Mouse (Mus musculus): ENCODE results near the gene Kif26b.
A peak's percentile ranks its signal among the peaks of the same experiment; 100 is the strongest.

Kif26b gene

DNA sequence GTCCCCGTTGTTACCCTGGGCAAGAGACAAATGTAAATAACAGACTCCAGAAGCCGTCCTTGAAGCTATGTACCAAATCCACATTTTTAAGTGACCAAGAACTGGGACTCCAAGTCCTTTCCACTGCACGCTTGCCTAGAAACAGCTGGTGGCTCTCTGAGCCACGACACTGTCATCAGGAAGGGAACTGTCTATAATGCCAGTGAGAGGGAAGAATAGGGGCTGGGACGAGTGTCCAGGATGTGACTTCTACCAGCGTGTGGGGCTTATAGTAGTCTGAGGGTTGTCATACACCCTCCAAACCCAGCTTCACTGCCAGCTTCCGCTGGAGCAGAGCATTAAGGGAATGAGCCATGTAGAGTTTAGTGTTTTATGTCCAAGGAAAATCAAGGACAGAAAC, 138.9 kb downstream of the Kif26b start:
- DNase-seq: no peak

DNA sequence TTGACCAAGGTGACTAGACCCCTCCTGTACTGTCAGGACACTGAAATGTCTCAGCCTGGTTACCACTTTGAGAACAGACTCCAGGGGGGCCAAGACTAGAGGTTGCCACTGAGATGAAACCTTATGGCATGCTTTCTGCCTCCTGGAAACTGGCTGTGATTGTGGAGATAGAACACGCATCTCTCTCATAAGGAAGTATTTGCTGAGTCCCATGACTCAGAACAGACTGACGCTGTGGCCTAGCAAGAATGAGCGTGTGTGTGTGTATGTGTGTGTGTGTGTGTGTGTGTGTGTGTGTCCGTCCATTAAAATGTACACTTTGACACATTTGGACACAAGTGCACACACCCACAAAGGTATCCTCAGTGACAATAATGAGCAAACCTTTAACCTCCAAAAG, 140.0 kb downstream of the Kif26b start:
- no peak for DNase-seq

DNA sequence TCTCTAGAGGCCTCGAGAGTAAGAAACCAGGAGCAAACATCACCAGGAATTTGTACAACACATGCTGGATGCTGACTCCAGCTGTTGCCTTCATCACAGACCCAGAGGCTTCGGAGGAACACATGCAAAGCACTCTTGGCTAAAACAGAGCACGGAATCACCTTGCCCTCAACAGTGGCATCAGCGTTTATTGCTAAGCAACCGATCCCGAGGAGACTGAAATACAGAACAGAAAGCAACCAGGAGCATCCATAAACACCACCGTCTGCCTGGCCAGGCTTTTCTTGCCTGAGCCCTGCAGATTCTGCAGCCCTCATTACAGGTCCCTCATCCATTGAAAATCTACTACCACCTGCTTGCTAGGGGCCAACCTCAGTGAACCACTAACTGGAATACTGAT, 144.1 kb downstream of the Kif26b start:
- DNase-seq: no peak

DNA sequence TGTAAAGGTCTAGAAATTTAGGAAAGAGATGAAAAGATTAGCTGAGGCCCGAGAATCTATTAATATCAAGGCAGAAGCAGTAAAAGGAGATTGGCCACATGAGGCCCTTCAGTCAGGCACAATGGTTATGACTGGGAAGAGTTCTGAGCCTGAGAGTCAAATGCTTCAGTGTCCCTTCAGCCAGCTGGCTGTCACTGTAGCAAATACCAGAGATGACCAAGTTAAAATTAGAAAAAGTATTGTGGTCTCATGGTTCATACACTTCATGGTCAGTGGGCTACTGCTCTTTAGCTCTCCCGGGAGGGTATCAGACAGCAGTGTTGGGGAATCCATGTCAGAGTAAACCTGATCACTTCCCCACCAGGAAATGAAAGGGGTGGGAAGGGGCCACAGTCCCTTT, 144.6 kb downstream of the Kif26b start:
- no peak for DNase-seq

DNA sequence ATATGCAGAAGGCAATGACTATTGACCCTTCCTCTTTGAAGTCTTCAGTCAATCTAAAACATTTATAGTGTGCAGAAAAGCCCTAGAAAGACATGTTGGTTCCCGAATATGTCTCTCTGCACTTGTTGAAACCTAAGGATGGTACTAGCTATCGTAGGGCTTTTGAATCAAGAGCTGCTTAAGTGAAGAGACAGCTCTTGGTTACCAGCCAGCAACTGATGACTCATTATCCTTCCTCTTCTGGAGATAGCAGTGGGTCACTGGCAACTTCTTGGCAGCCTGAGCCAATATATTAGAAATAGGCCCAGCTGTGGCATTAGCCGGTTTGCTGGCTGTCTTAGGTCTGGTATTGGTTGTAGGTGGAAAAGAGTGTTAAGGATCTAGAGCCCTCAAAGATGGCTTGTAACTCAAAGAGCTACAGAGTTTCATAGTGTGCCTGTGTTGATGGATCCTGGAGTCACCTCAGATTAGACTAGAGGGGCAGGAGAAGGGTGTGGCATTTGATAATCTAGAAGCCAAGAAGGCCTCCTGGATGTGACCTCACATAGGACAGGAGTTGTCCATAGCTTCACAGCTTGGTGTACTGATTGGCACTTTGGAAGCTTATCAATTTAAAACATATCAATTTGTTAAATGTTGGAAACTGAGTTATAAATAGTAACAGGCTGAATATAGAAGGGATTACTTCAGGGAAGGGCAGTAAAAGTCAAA, 146.8 kb downstream of the Kif26b start:
- DNase-seq: no peak

DNA sequence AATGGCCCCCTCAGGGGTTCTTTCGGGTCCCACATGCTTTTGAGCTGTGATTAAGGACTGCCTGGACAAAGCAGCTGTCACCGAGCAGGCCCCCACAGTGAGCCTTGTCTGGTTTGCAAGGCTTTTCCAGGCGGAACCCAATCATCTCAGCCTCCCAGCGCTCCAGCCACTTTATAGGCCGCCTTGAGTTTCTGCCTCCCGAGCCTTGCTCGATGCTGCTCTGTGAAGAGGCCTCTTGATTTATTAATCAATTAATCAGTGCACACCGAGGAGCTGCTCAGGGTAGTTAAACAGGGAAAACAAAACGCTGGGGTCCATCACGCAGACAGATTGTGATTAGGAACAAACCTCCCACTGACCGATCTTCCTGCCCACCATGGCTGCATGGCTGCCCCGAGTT, 148.2 kb downstream of the Kif26b start:
- no peak for DNase-seq

DNA sequence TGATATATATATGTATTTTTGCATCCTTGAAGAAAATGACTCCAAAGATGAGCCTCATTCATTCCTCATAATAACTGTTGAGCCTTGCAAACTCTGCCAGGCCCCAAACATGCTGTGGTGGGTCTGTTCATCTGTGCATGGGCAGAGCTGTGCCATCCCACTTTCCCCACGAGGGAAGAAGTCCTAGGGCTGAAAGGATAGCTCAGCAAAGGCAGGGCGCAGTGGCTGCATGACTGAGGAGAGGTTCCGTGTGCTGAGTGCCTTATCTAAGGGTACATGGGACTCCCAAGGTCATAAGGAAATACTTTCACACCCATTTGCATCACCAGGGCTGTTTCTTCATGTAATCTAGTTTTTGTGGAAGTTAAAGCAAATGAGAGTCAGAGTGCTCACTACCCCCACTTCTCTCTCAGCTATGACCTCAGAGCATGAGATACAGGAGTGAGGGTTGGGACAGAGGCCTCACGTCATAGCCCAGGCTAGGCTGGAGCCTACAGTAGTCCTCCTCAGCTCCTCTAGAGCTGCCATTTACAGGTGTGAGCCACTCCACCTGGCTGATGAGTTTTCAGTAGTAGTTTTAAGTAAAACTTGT, 148.8 kb downstream of the Kif26b start:
- no peak for DNase-seq

DNA sequence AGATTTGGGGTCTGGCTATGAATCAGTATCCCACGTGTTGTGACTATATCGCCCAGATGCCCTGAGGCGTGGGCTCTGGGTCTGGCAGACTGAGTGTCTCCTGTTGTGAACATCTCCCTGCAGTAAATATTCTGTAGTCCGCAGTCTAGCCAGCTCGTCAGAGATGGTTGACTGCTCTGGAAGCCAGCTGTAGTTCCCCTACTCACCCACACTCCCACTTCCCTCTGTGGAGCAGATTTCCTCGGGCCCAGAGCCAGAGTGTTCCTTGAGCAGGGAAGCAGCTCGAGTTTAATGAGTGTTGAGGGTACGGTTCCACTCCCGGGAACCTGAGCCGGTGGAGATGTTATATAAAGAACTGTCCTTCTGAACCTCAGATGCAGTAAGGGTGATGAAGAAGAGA, 154.7 kb downstream of the Kif26b start:
- DNase-seq: peak; percentile 53

DNA sequence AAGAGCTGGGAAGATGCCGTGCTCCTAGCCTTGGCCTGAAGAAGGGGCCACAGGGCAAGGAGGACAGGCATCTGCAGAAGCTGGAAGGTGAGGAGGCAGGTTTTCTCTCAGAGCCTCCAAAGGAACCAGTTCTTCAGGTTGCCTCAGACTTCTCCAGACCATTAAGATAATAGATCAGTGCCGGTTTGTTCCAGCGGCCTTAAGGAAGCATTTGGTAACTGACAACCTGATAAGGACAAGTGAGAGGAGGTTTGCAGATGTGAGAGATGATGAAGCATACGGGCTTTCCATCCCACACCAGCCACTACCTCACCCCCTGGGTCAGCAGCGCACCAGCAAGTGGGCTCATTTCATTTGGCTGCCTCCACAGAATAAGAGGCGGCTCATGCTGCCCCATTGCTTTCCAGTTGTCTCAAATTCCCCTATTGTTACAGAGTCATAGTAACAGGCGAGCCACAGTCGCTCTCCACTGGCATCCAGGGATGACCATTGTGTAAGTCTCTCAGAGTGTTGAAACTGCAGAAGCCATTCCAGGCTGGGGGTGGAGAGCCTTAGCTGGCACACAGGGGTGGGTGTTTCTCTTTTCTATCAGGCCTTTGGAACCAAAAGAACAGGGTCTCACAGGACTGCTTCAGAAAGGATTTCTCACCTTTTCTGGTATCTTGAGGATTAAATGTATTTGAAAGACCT, 156.2 kb downstream of the Kif26b start:
- DNase-seq: no peak

DNA sequence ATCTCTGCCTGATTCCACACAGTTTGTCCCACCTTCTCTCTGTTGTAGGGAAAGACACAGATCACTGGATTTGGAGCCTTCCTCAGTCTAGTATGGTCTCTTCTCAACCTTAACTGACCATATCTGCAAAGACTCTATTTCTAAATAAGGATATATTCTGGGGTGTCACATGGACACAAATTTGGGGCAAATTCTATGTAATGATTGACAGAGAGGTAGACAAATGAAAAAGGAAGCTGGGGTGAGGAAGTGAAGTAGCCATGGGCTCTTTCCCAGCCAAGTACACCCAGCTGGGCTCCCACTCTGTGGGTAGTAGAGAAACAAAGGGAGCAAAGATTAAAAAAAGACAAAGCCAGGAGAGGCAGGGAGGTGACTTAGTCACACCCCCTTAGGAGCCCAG, 158.0 kb downstream of the Kif26b start:
- DNase-seq: no peak

DNA sequence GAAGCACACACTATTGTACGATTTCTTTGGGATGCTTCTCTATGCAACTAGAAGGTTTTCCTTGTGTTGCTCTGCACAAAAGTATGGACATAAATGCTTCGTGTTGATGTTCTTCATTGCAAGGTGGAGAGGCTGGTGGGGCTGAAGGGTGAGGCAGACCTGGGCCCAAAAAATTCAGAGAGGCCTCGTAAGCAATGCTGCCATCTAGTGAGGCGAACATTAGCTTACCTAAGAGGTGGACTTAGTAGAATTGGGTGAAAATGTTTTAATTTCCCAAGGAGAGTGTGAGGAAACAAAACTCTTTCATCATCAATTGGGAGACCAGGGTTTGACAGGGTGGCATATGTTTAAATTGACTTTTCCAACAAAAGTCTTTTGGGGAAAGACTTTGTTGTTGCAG, 160.6 kb downstream of the Kif26b start:
- DNase-seq: no peak

DNA sequence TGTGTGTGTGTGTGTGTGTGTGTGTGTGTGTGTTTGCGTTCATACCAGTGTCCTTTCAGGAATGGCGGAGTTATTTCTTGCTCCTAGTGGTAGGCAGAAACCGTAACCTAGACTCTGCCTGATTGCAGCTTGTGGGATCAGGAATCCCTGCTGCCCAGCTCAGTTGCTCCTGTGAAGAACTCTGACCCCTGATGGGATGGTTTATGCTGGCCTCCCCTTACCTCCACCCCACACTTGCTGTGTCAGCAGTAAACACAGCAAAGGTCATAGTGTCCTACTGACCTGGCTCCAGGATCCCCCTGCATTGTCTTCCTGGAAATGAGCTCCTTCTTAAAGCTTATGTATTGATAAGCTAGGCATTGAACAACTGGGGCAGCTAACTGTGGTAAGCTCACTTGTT, 162.8 kb downstream of the Kif26b start:
- DNase-seq: no peak

DNA sequence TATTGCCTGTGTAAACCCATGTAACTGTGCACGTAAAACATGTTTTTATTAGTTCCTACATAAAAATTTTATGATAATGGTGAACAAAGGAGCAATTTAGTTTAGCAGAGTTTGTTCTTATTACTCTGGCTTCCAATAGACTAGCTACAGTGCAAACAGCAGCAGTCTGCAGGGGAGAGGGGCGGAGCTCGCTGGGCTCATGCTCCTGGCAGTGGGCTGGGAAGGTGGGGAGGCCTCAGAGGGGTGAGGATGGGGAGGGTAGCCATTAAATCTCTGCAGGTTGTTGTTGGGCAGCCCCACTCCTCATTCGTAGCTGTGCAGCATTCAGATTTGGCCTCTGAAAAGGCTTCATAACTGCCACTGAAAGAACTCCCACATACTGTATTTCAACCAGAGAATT, 171.2 kb downstream of the Kif26b start:
- no peak for DNase-seq

DNA sequence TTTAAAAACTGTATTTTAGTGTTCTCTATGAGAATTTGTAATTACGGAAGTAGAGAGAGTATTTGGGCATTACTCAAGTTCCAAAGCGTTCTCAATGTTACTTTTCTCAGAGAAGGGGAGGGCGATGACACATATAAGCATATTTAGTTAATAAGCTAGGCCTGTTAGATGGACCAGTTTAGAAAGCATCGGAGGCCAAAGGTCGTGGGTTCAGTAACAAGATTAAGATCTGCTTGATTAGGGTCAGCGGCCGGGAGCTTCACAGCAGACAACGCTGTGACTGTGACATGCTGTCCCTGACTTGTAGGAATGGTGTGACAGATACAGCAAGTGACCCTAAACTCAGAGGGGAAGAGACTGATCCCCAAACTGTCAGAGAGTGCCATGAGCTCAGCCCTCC, 174.6 kb downstream of the Kif26b start:
- DNase-seq: no peak

DNA sequence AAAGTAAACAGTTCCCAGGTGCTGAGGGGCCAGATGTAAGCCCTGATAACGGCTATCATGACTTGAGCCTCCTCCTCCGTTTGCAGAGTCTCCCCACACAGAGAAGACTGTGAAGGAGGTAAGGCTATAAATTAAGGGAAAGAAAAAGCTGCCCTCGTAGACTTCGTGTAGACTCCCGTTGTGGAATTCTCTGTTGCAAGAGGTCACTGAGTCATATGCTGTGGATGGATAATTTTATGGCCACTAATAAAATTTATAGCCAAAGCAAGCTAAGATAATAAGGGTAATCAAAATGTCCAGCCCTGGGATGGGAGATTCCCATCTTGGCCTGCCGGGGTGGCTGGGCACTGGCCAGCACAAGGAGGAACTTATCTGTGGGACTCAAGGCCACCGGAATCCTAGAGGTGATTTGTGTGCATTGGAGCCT, 179.0 kb downstream of the Kif26b start:
- no peak for DNase-seq

DNA sequence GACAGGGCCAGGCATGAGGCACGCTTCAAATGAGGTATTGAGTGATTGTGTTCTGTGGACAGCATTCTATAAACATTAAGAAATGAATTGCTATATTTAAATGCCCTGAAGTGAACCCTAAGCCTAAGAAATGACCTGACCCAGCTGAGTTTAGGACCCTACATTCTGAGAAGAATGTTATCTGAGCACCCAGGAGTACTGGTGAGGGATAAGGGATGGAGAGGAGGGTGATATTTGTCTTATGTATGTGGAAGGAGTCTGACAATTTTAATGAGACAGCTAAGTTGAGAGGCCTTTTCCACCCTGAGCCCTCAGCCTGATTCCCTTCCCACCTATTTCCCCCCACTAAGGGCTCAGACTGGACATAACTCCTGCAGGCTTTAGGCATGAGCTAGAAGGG, 179.4 kb downstream of the Kif26b start:
- no peak for DNase-seq

DNA sequence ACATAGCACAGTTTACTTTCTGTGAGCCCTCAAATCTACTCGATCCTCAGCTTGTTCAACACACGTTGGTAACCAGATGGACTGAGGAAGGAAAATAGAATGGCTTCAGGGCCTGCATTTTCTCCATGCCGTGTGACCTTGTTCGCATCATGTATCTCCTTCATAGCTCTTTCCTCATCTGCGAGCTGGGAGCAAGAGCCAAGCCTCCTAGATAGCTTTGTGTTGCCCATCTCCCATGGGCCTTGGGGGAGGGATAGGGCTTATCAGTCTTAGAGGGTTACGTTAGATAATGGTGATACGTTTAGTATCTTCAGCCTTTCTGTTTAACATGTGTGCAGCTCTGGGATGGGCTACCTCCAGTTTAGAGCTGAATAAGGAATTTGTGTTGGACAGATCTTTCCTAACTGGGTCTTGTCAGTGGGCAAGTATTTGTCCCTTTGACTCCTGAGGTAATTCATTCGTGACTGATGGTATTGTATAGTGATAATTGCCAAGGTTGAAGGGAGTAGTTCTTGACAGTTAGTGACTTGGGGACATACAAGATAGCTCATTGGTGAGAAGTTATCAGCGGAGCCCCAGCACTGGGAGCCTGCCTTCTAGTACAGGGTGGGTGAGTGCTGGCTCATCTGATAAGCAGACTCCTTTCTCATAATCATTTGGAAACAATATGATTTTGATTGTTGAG, 183.4 kb downstream of the Kif26b start:
- no peak for DNase-seq

DNA sequence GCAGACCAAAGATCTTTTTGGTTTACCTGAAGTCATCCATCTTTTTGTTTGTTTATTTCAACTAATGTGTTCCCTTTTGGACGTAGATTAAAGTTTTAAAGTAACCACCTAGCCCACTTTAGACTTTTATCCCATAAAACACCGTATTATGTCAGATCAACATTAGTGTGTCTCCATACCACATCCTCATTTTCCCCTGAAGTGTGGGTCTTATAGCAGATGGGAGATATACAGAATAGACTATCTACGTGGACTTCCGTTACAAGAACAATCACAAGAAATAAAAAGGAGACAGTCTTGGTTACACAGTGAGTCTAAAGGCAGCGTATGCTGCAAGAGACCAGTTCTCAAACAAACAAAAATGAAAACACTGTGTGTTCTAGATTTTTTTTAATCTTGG, 185.3 kb downstream of the Kif26b start:
- DNase-seq: no peak

DNA sequence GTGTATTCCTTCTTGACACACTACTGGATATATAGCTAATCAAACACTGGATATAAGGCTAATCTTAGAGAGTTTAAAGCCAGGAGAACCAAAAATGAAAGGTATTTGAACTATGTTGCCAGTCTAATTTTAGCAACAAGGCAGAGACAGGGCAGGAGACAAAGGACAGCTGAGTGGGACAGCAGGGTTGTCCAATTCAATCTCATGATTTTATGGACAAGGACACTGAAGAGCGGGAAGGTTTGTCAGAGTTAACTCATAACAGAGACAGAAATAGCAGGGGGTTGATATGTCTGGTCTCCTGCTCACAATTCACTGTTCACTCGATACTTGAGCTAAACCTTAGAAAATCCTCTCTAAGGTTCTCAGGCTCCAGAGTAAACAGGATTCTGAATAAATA, 187.5 kb downstream of the Kif26b start:
- no peak for DNase-seq

DNA sequence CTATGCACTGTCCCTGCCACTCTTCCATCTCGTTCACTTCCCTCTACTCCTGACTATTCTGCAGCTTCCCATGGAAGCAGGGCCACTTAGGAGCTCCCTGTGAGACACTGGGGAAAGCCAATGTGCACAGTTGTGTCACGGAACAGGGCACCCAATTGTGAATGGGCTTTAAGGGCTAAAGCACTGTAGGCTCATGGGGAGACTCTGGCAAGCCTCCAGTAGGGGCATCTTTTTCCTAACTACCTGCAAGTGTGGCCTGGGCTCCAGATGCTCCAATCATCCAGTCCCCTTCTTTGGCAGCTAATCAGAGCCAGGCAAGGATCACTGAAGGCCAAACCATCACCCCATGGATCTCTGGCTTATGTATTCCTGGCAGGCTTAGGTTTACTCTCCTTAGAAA, 191.9 kb downstream of the Kif26b start:
- no peak for DNase-seq

DNA sequence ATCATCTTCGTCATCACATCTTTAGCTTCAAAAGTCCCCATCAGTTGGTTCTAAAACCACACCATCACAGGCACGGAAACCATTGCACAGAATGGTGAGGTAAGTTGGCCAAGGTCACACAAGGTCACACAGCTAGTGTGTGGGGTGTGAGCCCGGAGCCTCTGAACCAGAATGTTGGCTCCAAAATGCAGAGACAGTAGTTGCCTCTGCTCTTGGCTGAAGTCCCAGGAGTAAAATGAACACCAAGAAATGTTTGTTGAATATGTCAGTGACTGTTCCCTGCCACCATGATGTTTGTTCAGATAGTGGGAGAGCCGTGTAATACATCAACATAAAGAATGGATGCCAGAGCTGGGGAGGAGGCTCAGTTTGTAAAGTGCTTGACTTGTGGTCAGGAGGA, 193.9 kb downstream of the Kif26b start:
- peak; percentile 5 for DNase-seq

DNA sequence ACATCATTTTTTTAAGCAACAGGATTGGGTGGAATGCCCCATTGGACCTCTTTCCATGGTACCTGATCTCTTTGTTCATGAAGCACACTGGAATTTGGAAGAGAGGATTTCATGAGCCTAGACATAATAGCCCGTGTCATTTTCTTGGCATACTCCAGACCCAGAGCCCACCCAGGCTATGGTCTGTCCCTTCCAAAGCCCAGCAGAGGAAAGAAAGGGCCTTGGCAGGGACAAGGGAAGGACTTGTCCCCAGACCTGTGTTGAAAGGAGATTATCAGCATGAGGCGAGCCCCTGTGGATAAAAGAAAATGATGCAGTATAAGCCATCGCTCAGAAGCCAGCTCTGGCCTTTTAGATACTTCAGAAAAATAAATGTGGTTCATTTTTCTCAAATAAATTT, 196.6 kb downstream of the Kif26b start:
- no peak for DNase-seq

DNA sequence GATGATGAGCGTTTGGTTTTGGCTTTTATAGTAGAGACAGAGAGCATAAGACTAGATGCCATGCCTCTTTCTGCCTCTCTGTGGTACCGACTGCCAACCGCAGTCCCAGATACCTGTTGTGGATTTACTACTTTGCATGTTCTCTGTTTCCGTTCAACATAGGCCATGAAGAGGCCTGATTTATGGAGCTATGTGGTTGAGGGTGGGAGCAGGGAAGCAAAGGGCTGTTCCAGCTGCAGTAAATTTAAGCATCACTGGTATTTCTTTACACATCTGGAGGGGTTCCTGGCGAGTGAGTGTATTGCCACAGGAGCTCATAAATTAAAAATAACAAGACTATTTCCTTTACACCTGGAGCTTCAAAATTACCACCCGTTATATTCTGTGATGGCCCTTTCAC, 199.3 kb downstream of the Kif26b start:
- no peak for DNase-seq

DNA sequence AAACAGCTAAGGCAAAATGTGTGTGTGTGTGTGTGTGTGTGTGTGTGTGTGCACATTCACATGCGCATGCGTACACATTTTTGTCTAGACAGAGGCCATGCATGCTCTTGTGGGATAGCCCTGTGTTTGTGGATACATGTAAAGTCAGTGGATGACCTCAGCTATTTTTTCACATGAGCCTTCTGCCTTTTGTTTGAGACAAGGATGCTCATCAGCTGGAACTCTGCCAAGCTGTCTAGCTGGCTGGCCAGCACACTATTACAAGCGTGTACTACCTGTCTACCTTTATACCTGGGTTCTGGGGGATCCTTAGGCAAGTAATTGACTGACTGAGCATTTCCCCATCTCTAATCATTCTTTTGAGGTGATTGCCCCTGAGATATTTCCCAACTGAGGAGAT, 201.3 kb downstream of the Kif26b start:
- DNase-seq: no peak
